Mouse (Mus musculus): ENCODE results near the gene Rpl3l.
A peak's percentile ranks its signal among the peaks of the same experiment; 100 is the strongest.

GRCm38 (mm10) chr17:24736330-24737051 lies 8.9 kb downstream of the Rpl3l start, which contains the start of gene Msrb1:
- TF ChIP-seq KAT2A (conservative IDR thresholded peaks at IDR 0.05; ENCODE audit: low read depth, low read length) (no peak), ZKSCAN1 (IDR thresholded peaks at IDR 0.05; ENCODE audit: low read depth, low read length) (no peak), ZNF384 (IDR thresholded peaks at IDR 0.05; ENCODE audit: low read depth, low read length) (no peak), SMC3 (IDR thresholded peaks at IDR 0.05; ENCODE audit: low read depth, low read length) (no peak), MYC (IDR thresholded peaks at IDR 0.05; ENCODE audit: low read depth, low read length) (no peak), POLR2A (IDR thresholded peaks at IDR 0.05; ENCODE audit: control insufficient read depth in 1 of 2, insufficient read depth in 1 of 2, low read depth in 1 of 2, low read length in 2 of 2, poor library complexity in 1 of 2) (peak; percentile 60 to 94), CTCF (IDR thresholded peaks at IDR 0.05 in 2 of 3, conservative IDR thresholded peaks at IDR 0.05 in 1 of 3; ENCODE audit: control insufficient read depth in 1 of 3, insufficient read depth in 1 of 3, low read depth in 2 of 3, low read length in 3 of 3, poor library complexity in 1 of 3, severe bottlenecking in 1 of 3) (no peak), CHD1 (IDR thresholded peaks at IDR 0.05; ENCODE audit: low read depth, low read length) (no peak), GATA1 (IDR thresholded peaks at IDR 0.05; ENCODE audit: low read depth, low read length) (no peak), NELFE (IDR thresholded peaks at IDR 0.05; ENCODE audit: low read depth, low read length) (peak; percentile 69), MEF2A (IDR thresholded peaks at IDR 0.05; ENCODE audit: extremely low read depth, insufficient replicate concordance, low read depth, low read length, poor library complexity, severe bottlenecking) (no peak), USF1 (IDR thresholded peaks at IDR 0.05; ENCODE audit: low read depth, low read length) (0 out of 2 replicates have a peak, but pooled peaks have one; percentile 10), EP300 (IDR thresholded peaks at IDR 0.05; ENCODE audit: low read depth in 1 of 2, low read length in 2 of 2) (no peak), MAFK (IDR thresholded peaks at IDR 0.05; ENCODE audit: borderline replicate concordance, low read depth, low read length) (no peak)

Data from MEL (cell line).